Mouse (Mus musculus): Measurements from ENCODE around the gene Rprd1b. TPM values are rescaled to one million over a fixed set of nuclear protein-coding genes. Genes with fewer than 3 reads are reported as not detected.

The Rprd1b gene
- polyA plus RNA-seq, 1 experiment = 5.5 TPM

- Histone ChIP-seq H3K4me3 (replicated peaks) (no peak overlapping the region), H3K4me1 (peaks cover 56% of the 10 kb centered on the region), H3K9me3 (peaks cover 11% of the 10 kb centered on the region), H3K36me3 (replicated peaks; ENCODE audit: low read length) (peaks cover 2% of the 10 kb centered on the region), H3K27me3 (replicated peaks) (peaks cover 85% of the 10 kb centered on the region)
- TF ChIP-seq GATA1 (IDR thresholded peaks at IDR 0.05; ENCODE audit: borderline replicate concordance, low read length) = no peak
- TF ChIP-seq FLI1 (IDR thresholded peaks at IDR 0.05; ENCODE audit: low read length) = no peak
Measured at GRCm38 (mm10) chr2:158157654-158158053, 129.4 kb downstream of the Rprd1b start.

DNA sequence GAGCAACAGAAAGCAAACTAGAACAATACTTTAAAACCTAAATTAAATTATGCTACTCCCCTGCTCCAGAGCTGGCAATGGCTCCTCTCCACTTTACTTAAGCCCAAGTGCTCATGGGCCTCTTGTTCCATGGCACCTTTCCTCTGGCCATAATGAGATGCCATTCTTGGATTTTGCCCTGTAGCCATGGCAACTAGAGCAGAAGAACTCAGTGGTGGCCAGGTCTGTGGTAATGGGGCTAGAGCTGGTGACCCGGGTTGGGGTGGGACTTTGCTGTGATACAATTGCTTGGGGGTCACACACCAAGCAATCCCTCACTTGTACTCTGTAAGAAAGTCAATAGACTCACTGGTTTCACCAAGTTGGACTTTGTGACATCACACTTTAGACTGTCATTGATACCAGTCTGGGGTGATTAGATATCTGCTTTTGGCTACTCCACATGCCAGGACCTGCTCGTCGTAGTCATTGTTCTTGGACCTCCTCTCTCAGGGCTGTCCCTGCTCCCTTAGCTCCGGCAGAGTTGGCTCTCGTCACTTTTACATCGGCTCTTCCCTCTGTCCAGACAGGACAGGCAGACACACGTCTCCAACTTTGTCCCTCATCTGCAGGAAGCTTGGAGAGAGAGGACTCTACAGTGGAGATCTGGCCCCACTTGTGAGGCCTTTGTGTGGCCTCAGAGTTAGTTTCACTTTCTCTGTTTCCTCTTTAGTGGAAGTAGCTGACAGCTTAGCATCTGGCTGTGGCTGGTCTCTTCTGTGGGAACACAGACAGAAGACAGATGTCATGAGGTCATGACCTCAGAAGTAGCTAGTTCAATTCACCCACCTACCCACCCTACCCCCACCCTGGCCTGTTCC, 131.3 kb downstream of the Rprd1b start:
- peaks cover 83% of the 10 kb centered on the region for H3K27me3 ChIP-seq (replicated peaks)
- TF ChIP-seq FLI1 (IDR thresholded peaks at IDR 0.05; ENCODE audit: low read length) = no peak
- peaks cover 11% of the 10 kb centered on the region for H3K9me3 ChIP-seq
- peaks cover 2% of the 10 kb centered on the region for H3K36me3 ChIP-seq (replicated peaks; ENCODE audit: low read length)
- H3K4me3 ChIP-seq (replicated peaks) = peak overlapping the region; percentile 73
- peaks cover 48% of the 10 kb centered on the region for H3K4me1 ChIP-seq

- peaks cover 55% of the 10 kb centered on the region for H3K4me1 ChIP-seq
- peaks cover 7% of the 10 kb centered on the region for H3K9me3 ChIP-seq
- H3K4me3 ChIP-seq (replicated peaks) = no peak overlapping the region
- peaks cover 75% of the 10 kb centered on the region for H3K27me3 ChIP-seq (replicated peaks)
- peaks cover 2% of the 10 kb centered on the region for H3K36me3 ChIP-seq (replicated peaks; ENCODE audit: low read length)
- TF ChIP-seq FLI1 (IDR thresholded peaks at IDR 0.05; ENCODE audit: low read length) (no peak), GATA1 (IDR thresholded peaks at IDR 0.05; ENCODE audit: borderline replicate concordance, low read length) (no peak)
Measured at GRCm38 (mm10) chr2:158161761-158162160, 133.5 kb downstream of the Rprd1b start.

DNA sequence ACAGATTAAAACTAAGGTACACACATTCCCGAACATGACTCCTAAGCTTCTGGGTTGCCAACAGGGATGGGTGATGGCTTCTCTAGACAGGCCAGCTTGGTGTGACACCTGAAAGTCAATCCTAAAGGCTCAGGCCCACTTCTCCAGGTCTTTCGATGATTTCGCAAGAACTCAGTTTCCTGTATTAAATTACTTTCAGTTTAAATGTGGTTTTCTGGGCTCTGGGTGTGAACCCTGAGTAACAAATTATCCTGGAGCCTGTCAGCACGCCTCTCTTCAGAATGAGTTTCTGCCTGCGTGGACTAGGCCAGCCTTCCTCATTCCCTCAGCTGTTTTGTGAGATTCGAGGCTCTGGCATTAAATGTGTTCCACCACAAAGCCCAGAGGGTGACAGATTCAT, 134.7 kb downstream of the Rprd1b start:
- Histone ChIP-seq H3K4me3 (replicated peaks) (peak overlapping the region; percentile 65), H3K9me3 (peaks cover 7% of the 10 kb centered on the region), H3K4me1 (peaks cover 68% of the 10 kb centered on the region), H3K36me3 (replicated peaks; ENCODE audit: low read length) (peaks cover 2% of the 10 kb centered on the region), H3K27me3 (replicated peaks) (peaks cover 70% of the 10 kb centered on the region)
- TF ChIP-seq FLI1 (IDR thresholded peaks at IDR 0.05; ENCODE audit: low read length) (no peak), GATA1 (IDR thresholded peaks at IDR 0.05; ENCODE audit: borderline replicate concordance, low read length) (no peak)

GRCm38 (mm10) chr2:158165776-158166175, 137.5 kb downstream of the Rprd1b start:
- peaks cover 63% of the 10 kb centered on the region for H3K4me1 ChIP-seq
- H3K36me3 ChIP-seq (replicated peaks; ENCODE audit: low read length) = no peaks in the 10 kb centered on the region
- peaks cover 13% of the 10 kb centered on the region for H3K9me3 ChIP-seq
- TF ChIP-seq GATA1 (IDR thresholded peaks at IDR 0.05; ENCODE audit: borderline replicate concordance, low read length) = no peak
- TF ChIP-seq FLI1 (IDR thresholded peaks at IDR 0.05; ENCODE audit: low read length) = no peak
- peaks cover 78% of the 10 kb centered on the region for H3K27me3 ChIP-seq (replicated peaks)
- no peak overlapping the region for H3K4me3 ChIP-seq (replicated peaks)

DNA sequence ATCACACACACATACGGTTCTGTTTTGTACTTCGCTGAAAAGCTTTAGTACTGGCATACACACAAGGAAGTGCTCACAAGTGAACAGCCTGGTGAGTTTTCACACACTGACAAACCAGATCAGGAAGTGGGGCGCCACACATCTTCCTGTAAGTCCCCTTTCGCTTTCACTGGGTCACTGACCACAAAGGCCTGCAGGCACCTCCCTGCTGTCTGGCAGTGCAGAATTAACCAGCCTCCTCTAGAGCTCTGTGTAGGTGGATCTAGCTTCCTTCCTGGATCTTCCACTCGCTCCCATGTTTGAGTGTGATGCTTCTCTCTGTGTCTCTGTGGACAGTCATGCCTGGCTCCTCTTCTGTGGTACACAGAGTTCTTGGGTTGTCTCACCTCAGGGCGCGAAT, 138.3 kb downstream of the Rprd1b start:
- peak overlapping the region; percentile 88 for H3K4me3 ChIP-seq (replicated peaks)
- peaks cover 22% of the 10 kb centered on the region for H3K9me3 ChIP-seq
- TF ChIP-seq FLI1 (IDR thresholded peaks at IDR 0.05; ENCODE audit: low read length) = no peak; the same call in 1 of the 2 replicates
- TF ChIP-seq GATA1 (IDR thresholded peaks at IDR 0.05; ENCODE audit: borderline replicate concordance, low read length) = no peak

GRCm38 (mm10) chr2:158167496-158168205, 139.4 kb downstream of the Rprd1b start:
- TF ChIP-seq FLI1 (IDR thresholded peaks at IDR 0.05; ENCODE audit: low read length) = no peak
- TF ChIP-seq GATA1 (IDR thresholded peaks at IDR 0.05; ENCODE audit: borderline replicate concordance, low read length) = no peak
- H3K27me3 ChIP-seq (replicated peaks) = peaks cover 73% of the 10 kb centered on the region
- peak overlapping the region; percentile 54 for H3K4me3 ChIP-seq (replicated peaks)

More for the DNA sequence above, 138.3 kb downstream of the Rprd1b start:
- peaks cover 54% of the 10 kb centered on the region for H3K4me1 ChIP-seq
- peaks cover 77% of the 10 kb centered on the region for H3K27me3 ChIP-seq (replicated peaks)
- peaks cover 3% of the 10 kb centered on the region for H3K36me3 ChIP-seq (replicated peaks; ENCODE audit: low read length)

GRCm38 (mm10) chr2:158168741-158169211, 140.5 kb downstream of the Rprd1b start:
- Histone ChIP-seq H3K27me3 (replicated peaks) (peaks cover 70% of the 10 kb centered on the region), H3K36me3 (replicated peaks; ENCODE audit: low read length) (peaks cover 3% of the 10 kb centered on the region), H3K9me3 (peaks cover 41% of the 10 kb centered on the region), H3K4me1 (peaks cover 44% of the 10 kb centered on the region), H3K4me3 (replicated peaks) (no peak overlapping the region)
- TF ChIP-seq GATA1 (IDR thresholded peaks at IDR 0.05; ENCODE audit: borderline replicate concordance, low read length) (no peak), FLI1 (IDR thresholded peaks at IDR 0.05; ENCODE audit: low read length) (no peak)

More at GRCm38 (mm10) chr2:158167496-158168205, 139.4 kb downstream of the Rprd1b start:
- Histone ChIP-seq H3K36me3 (replicated peaks; ENCODE audit: low read length) (peaks cover 3% of the 10 kb centered on the region), H3K9me3 (peaks cover 32% of the 10 kb centered on the region), H3K4me1 (peaks cover 48% of the 10 kb centered on the region)

DNA sequence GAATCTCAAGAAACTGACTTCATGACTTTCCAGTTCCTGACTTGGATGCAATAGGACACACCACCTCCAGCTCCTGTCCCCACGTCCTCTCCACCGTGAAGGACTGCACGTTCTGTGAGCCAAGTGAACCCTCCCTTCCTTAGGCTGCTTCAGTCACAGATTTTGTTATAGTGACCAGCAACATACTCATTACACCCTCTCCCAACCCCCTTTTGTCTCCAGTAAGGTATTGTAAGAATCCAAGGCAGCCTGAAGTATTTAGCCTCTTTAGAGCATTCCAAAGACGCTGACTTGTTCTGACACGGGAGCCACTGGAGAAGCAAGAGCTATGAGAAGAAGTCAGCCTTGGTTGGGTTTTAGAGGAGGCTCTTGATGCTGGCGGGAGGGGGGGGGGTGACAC, 141.1 kb downstream of the Rprd1b start:
- peaks cover 50% of the 10 kb centered on the region for H3K4me1 ChIP-seq
- TF ChIP-seq FLI1 (IDR thresholded peaks at IDR 0.05; ENCODE audit: low read length) = no peak
- H3K36me3 ChIP-seq (replicated peaks; ENCODE audit: low read length) = peaks cover 3% of the 10 kb centered on the region
- H3K4me3 ChIP-seq (replicated peaks) = no peak overlapping the region
- H3K9me3 ChIP-seq = peaks cover 41% of the 10 kb centered on the region
- peaks cover 73% of the 10 kb centered on the region for H3K27me3 ChIP-seq (replicated peaks)

DNA sequence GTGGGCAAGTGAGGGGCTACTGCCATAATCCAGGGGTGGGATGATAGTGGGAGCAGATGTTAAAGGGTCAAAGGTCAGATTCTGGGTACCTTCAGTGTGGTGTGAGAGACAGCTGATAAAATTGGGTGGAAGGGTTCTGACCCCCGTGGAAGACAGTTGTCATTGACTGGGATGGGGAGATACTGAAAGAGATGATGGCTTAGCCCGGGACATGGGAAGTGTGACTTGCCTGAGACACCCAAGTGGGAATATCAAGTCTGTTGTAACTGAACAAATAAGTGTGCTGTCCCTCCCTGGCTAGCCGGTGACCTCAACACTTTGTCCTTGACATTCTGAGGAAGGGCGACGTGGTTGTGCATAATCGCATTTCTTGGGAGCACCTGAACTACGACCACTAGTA, 141.5 kb downstream of the Rprd1b start:
- Histone ChIP-seq H3K27me3 (replicated peaks) (peaks cover 73% of the 10 kb centered on the region), H3K36me3 (replicated peaks; ENCODE audit: low read length) (peaks cover 3% of the 10 kb centered on the region), H3K4me1 (peaks cover 54% of the 10 kb centered on the region), H3K9me3 (peaks cover 41% of the 10 kb centered on the region), H3K4me3 (replicated peaks) (no peak overlapping the region)
- TF ChIP-seq FLI1 (IDR thresholded peaks at IDR 0.05; ENCODE audit: low read length) (no peak), GATA1 (IDR thresholded peaks at IDR 0.05; ENCODE audit: borderline replicate concordance, low read length) (no peak)
